Mouse (Mus musculus) neural tube, embryonic 14.5 days (tissue): ENCODE data around the gene Rhox4a2. TPM values are rescaled to one million over a fixed set of nuclear protein-coding genes. Genes with fewer than 3 reads are reported as not detected.
"Not testable (repeated sequence)": the region's sequence is repeated elsewhere in the genome, so short reads cannot be mapped to it uniquely, and the experiment has no call there.

Experiments used
- ATAC-seq: fragments of 200-750 bp; cut with Nextera tagmentation; 2 replicates; pipeline ENCODE4 v1.8.0; 2017; ENCODE audit warnings: low read depth, mild to moderate bottlenecking, moderate TSS enrichment, moderate library complexity
- H3K27ac ChIP-seq: fragments of 300-500 bp; sonication (generic); 2 replicates; pipeline ENCODE4 v1.5.1; 2014; ENCODE audit warnings: low read depth, mild to moderate bottlenecking, control low read depth, low read length, moderate library complexity, mixed read lengths
- H3K27me3 ChIP-seq: fragments of 300-500 bp; sonication (generic); 2 replicates; pipeline ENCODE4 v1.6.1; 2014; ENCODE audit warnings: low read length; ENCODE audit not compliant: control insufficient read depth, insufficient read depth
- H3K36me3 ChIP-seq: fragments of 300-500 bp; sonication (generic); 2 replicates; pipeline ENCODE4 v1.6.1; 2014; ENCODE audit warnings: low read length, mixed read lengths; ENCODE audit not compliant: control insufficient read depth, insufficient read depth
- H3K4me1 ChIP-seq: fragments of 300-500 bp; sonication (generic); 2 replicates; pipeline ENCODE4 v1.6.1; 2014; ENCODE audit warnings: low read length; ENCODE audit not compliant: control insufficient read depth, insufficient read depth
- H3K4me2 ChIP-seq: fragments of 300-500 bp; sonication (generic); 2 replicates; pipeline ENCODE4 v1.6.1; 2014; ENCODE audit warnings: mild to moderate bottlenecking, low read depth, low read length, control low read depth
- H3K4me3 ChIP-seq: fragments of 300-500 bp; sonication (generic); 2 replicates; pipeline ENCODE4 v1.5.1; 2014; ENCODE audit warnings: low read depth, low read length, control low read depth, mixed read lengths
- H3K9ac ChIP-seq: fragments of 300-500 bp; sonication (generic); replicated peaks from 2 replicates; pipeline ENCODE4 v1.6.1; 2014; ENCODE audit warnings: low read depth, mild to moderate bottlenecking, control low read depth, low read length, mixed read lengths
- H3K9me3 ChIP-seq: fragments of 300-500 bp; sonication (generic); 2 replicates; pipeline ENCODE4 v1.6.1; 2016; ENCODE audit warnings: low read length; ENCODE audit not compliant: control insufficient read depth
- WGBS: fragments of 180-500 bp; shearing (Covaris S2); extraction: QIAGEN DNeasy Blood & Tissue Kit; methylation state at CpG from one replicate; pipeline ENCODE4 v1.1.7; 2014; 5-methylcytosine and 5-hydroxymethylcytosine counted together
- polyA plus RNA-seq: library from polyadenylated mRNA; unstranded; fragments of >200 nt; fragmentation: Nextera tagmentation; extraction: Ambion mirVana; gene quantifications from 2 replicates; pipeline ENCODE4 v1.2.1, GENCODE M21; 2014

Gene Rhox4a2
- polyA plus RNA-seq, result not detected in 2 replicates

DNA sequence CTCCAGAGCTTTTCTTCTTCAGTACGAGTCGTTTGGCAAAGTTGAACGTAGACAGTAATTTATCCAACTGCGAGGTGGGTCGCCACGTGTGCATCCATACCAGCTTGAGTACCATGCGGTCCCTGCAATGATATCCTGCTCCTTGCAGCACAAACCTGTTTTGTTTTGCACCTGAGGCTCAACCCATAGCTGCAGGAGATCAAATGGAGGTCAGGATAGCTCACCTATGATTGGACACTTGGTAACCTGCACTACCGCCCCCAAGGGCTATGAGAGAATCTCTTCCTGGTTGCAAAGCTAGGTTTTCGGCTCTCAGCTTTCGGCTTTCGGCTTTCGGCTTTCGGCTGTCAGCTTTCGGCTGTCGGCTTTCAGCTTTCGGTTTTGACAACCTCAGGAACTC, at the start of gene Rhox4a2:
TSS of gene Rhox4a2 (plus strand) at position 301 of the 400 bp plus-strand sequence.
- not testable (repeated sequence) for H3K9me3 ChIP-seq, H3K4me1 ChIP-seq

DNA sequence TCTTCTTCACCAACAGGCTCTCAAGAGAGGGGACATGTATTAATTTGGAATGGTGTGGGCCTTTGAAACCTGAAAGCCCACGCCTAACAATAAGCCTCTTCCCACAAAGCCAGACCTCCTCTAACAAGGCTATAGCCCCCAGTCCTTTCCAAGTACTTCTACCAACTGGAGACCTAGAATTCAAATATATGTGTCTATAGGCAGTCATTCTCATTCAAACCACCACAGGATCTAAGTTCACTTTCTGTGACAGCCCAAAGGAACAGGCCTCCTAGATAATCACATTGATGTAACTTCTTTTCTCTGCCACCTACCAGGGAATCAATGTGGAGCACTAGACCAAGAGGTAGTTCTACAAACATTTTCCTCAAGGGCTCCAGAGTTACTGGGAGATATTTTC, 10.9 kb upstream of the Rhox4a2 start, which contains the start of gene Rhox3a2:
TSS of gene Rhox3a2 (plus strand) at position 301 of the 400 bp plus-strand sequence.
- not testable (repeated sequence) for H3K9me3 ChIP-seq, H3K27me3 ChIP-seq, H3K4me3 ChIP-seq, H3K9ac ChIP-seq, H3K4me2 ChIP-seq, H3K27ac ChIP-seq, H3K36me3 ChIP-seq, H3K4me1 ChIP-seq, ATAC-seq
- WGBS, result no CpG with 5 or more reads among the region's 1 CpGs

More for the DNA sequence above, at the start of gene Rhox4a2:
- not testable (repeated sequence) for H3K27ac ChIP-seq, H3K4me3 ChIP-seq, H3K4me2 ChIP-seq, H3K27me3 ChIP-seq, ATAC-seq, H3K9ac ChIP-seq, H3K36me3 ChIP-seq
- 97% methylated on average over 8 of the region's 16 CpGs for WGBS

DNA sequence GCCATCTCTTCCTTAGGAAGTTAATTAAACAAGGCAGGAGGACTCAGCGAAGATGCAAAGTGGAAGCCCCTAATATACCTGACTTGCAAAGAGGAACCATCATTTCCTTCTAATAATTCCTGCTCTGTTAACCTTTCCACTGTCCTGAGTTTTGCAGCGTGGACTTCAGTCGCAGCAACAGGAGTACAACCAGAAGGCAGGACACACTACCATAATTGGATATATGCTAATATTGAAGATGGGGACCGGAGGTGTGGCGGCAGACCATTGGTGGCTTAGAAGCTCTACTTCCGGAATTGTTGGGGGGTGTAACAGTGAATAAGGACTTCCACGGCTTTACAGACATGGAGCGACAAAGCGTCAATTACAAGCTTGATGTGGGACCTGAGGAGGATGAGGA, 21.1 kb downstream of the Rhox4a2 start, which contains the start of gene Rhox2b:
TSS of gene Rhox2b (plus strand) at position 301 of the 400 bp plus-strand sequence.
- H3K27me3 ChIP-seq, H3K27ac ChIP-seq, H3K4me3 ChIP-seq, H3K4me2 ChIP-seq, ATAC-seq, H3K36me3 ChIP-seq, H3K4me1 ChIP-seq, H3K9ac ChIP-seq, H3K9me3 ChIP-seq: not testable (repeated sequence)
- WGBS, result no CpG with 5 or more reads among the region's 9 CpGs

DNA sequence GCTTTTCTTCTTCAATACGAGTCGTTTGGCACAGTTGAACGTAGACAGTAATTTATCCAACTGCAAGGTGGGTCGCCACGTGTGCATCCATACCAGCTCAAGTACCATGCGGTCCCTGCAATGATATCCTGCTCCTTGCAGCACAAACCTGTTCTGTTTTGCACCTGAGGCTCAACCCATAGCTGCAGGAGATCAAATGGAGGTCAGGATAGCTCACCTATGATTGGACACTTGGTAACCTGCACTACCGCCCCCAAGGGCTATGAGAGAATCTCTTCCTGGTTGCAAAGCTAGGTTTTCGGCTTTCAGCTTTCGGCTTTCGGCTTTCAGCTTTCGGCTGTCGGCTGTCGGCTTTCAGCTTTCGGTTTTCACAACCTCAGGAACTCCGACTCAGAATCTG, 41.5 kb downstream of the Rhox4a2 start, which contains the start of gene Rhox4b:
TSS of gene Rhox4b (plus strand) at position 301 of the 400 bp plus-strand sequence.
- not testable (repeated sequence) for H3K9me3 ChIP-seq, H3K4me2 ChIP-seq, ATAC-seq, H3K4me3 ChIP-seq, H3K27me3 ChIP-seq, H3K36me3 ChIP-seq, H3K9ac ChIP-seq, H3K27ac ChIP-seq, H3K4me1 ChIP-seq
- WGBS, result 90% methylated on average over 14 of the region's 15 CpGs

Other genes with a start within 250 kb of the Rhox4a2 start
- gene Akap14, start 222.0 kb upstream of the Rhox4a2 start, polyA plus RNA-seq, result 0.29 and 0.48 TPM in 2 replicates
- 681 and 844 TPM in 2 replicates for gene Ndufa1, start 199.7 kb upstream of the Rhox4a2 start, polyA plus RNA-seq
- 21.8 and 27.1 TPM in 2 replicates for gene Rnf113a1, start 199.6 kb upstream of the Rhox4a2 start, polyA plus RNA-seq
- gene Gm9, start 179.8 kb upstream of the Rhox4a2 start, polyA plus RNA-seq, result not detected in 2 replicates
- not detected in 2 replicates for gene Rhox1, start 168.6 kb upstream of the Rhox4a2 start, polyA plus RNA-seq
- not detected in 2 replicates for gene Rhox2a, start 145.9 kb upstream of the Rhox4a2 start, polyA plus RNA-seq
- gene Rhox3a, start 140.9 kb upstream of the Rhox4a2 start, polyA plus RNA-seq, result not detected in 2 replicates
- gene Rhox4a, start 125.5 kb upstream of the Rhox4a2 start, polyA plus RNA-seq, result not detected in 2 replicates
- gene Rhox3a2, start 10.8 kb upstream of the Rhox4a2 start, polyA plus RNA-seq, result not detected in 2 replicates
- gene Rhox2b, start 21.2 kb downstream of the Rhox4a2 start, polyA plus RNA-seq, result 0.36 TPM in 1 of 2 replicates, not detected in the other
- gene Rhox4b, start 41.6 kb downstream of the Rhox4a2 start, polyA plus RNA-seq, result not detected in 2 replicates
- not detected in 2 replicates for gene Rhox2c, start 62.8 kb downstream of the Rhox4a2 start, polyA plus RNA-seq
- gene Rhox3c, start 67.7 kb downstream of the Rhox4a2 start, polyA plus RNA-seq, result not detected in 2 replicates
- gene Rhox4c, start 89.5 kb downstream of the Rhox4a2 start, polyA plus RNA-seq, result not detected in 2 replicates
- not detected in 2 replicates for gene Rhox2d, start 102.6 kb downstream of the Rhox4a2 start, polyA plus RNA-seq
- gene Rhox4d, start 123.5 kb downstream of the Rhox4a2 start, polyA plus RNA-seq, result not detected in 2 replicates
- not detected in 2 replicates for gene Rhox2e, start 139.6 kb downstream of the Rhox4a2 start, polyA plus RNA-seq
- gene Rhox3e, start 151.2 kb downstream of the Rhox4a2 start, polyA plus RNA-seq, result not detected in 2 replicates
- gene Rhox4e, start 166.6 kb downstream of the Rhox4a2 start, polyA plus RNA-seq, result not detected in 2 replicates
- gene Rhox2f, start 180.6 kb downstream of the Rhox4a2 start, polyA plus RNA-seq, result not detected in 2 replicates
- gene Rhox3f, start 190.1 kb downstream of the Rhox4a2 start, polyA plus RNA-seq, result not detected in 2 replicates
- not detected in 2 replicates for gene Rhox4f, start 216.9 kb downstream of the Rhox4a2 start, polyA plus RNA-seq
- gene Rhox3g, start 237.8 kb downstream of the Rhox4a2 start, polyA plus RNA-seq, result not detected in 2 replicates